Mouse (Mus musculus): Measurements from ENCODE around the gene Tenm2. TPM values are rescaled to one million over a fixed set of nuclear protein-coding genes. Genes with fewer than 3 reads are reported as not detected.

Tenm2 gene
- total and polyA plus RNA-seq, 2 experiments from 2014 or later: 41.8 to 91.3 TPM

DNA sequence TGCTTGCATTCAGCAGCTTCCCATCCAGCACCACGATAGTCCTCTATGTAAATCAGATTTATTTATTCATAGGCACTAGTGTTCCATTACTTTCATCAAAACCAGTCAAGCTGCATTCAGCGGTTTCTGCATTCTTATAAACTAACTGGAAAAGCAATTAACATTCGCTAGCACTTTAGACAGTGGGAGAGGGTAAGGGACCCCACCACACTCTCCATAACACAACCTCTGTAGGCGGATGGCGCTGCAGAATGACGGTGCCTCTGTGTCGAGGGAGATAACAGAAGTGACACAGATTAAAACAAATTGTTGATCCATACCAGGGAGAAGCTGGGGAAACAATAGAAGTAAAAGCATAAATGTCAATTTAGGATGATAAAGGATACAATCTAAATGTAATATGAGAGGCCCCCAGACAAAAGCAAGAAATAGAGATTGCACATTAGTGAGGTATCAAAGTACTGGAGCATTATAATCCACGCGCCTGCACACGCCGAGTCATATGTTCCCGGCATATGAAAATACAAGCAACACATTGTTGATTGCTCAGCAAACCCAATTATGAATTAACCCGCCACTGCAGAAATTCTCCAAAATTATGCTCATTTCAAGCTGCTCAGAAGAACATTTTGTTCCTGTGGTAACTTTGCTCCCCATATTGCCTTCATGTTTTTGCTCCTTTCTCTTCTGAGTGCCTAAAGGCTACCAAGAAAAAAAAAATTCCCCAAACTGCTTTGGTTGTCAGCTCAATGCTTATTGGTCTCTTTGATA is 904.2 kb downstream of the Tenm2 start:
- Histone ChIP-seq H3K36me3 (ENCODE audit: insufficient read depth) (no peaks in the 10 kb centered on the region), H3K27me3 (ENCODE audit: insufficient read depth, low read length) (no peaks in the 10 kb centered on the region), H3K4me3 (ENCODE audit: low read depth, low read length) (no peak overlapping the region), H3K9me3 (ENCODE audit: low read length) (no peaks in the 10 kb centered on the region), H3K4me1 (ENCODE audit: insufficient read depth) (peaks cover 20% of the 10 kb centered on the region), H3K4me2 (ENCODE audit: low read depth) (peak overlapping the region; percentile 10; the same call in 1 of the 2 replicates), H3K9ac (no peak overlapping the region), H3K27ac (ENCODE audit: low read depth, low read length) (no peak overlapping the region)
- WGBS: 37% methylated on average over 13 of the region's 13 CpGs
- DNase-seq (no peak), ATAC-seq (peak; percentile 34; the same call in 1 of the 2 replicates)
- no peak for TF ChIP-seq CTCF (IDR thresholded peaks at IDR 0.05; ENCODE audit: low read depth)

DNA sequence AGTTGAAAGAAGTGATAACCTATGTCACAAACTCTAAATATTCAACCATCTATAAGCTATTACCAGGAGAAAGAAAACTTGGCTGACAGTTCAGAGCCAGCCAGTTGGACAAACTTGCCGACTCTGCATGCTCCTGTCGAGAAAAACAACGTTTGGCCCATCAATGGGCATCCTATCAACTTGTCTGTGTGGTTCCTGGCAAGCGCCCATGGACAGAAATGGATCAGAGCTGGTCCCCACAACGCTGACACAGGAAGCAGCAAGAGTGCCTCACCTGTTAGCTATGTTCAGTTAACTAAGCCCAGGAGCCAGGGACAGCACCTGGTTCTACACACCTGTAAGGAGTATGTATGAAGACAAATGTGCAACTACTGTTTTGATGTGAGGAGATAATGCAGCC is 908.5 kb downstream of the Tenm2 start:
- Histone ChIP-seq H3K9ac (no peak overlapping the region), H3K4me1 (ENCODE audit: insufficient read depth) (peaks cover 10% of the 10 kb centered on the region; the same call in 1 of the 2 replicates), H3K27me3 (ENCODE audit: insufficient read depth, low read length) (no peaks in the 10 kb centered on the region), H3K27ac (ENCODE audit: low read depth, low read length) (no peak overlapping the region), H3K4me3 (ENCODE audit: low read depth, low read length) (no peak overlapping the region), H3K36me3 (ENCODE audit: insufficient read depth) (no peaks in the 10 kb centered on the region), H3K9me3 (ENCODE audit: low read length) (no peaks in the 10 kb centered on the region), H3K4me2 (ENCODE audit: low read depth) (no peak overlapping the region)
- DNase-seq (no peak), ATAC-seq (no peak)
- no peak for TF ChIP-seq CTCF (IDR thresholded peaks at IDR 0.05; ENCODE audit: low read depth)
- WGBS: 58% methylated on average over 5 of the region's 5 CpGs

DNA sequence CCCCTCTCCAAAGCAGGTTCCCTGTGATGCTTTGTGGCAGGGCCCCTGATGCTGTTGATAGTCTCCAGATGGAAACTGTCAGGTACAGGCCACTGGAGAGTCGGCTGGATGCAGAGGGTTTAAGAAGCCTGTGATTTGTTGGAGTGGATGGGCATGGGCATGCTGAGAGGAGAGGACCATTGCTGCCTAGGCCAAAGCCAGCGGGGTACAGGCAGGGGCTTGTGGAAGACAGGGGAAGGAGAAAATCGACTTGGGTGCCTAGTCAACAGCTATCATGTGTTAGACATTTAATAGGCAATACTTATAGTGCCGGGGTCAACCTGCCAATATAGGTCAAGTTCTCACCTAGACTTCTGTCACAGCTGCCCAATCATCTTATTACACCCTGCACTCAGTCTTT is 926.4 kb downstream of the Tenm2 start:
- no peak for TF ChIP-seq CTCF (IDR thresholded peaks at IDR 0.05; ENCODE audit: low read depth)
- Histone ChIP-seq H3K4me1 (ENCODE audit: insufficient read depth) (no peaks in the 10 kb centered on the region), H3K27me3 (ENCODE audit: insufficient read depth, low read length) (no peaks in the 10 kb centered on the region), H3K27ac (ENCODE audit: low read depth, low read length) (no peak overlapping the region), H3K4me2 (ENCODE audit: low read depth) (no peak overlapping the region), H3K4me3 (ENCODE audit: low read depth, low read length) (no peak overlapping the region), H3K36me3 (ENCODE audit: insufficient read depth) (no peaks in the 10 kb centered on the region), H3K9me3 (ENCODE audit: low read length) (no peaks in the 10 kb centered on the region), H3K9ac (no peak overlapping the region)
- DNase-seq: no peak
- WGBS: 84% methylated on average over 4 of the region's 4 CpGs
- ATAC-seq: no peak

DNA sequence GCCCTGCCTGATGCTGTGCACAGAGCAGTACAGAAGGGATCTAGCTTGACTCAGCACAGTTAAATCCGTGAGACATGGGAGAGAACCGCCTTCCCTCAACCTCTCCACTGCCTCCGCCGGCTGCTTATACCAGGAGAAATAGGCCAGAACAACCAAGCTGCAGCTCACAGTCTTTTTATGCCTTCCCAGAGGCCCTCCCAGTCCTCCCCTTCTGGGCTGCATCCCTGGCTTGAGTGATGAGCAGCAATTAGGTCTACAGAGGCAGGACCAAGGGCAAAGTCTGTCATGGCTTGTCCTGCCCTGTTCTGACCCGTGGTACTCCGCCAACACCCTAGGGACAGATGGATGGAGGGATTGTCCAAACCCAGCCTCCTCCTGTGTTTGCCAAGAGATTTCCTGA is 928.5 kb downstream of the Tenm2 start:
- Histone ChIP-seq H3K27ac (ENCODE audit: low read depth, low read length) (no peak overlapping the region), H3K4me3 (ENCODE audit: low read depth, low read length) (no peak overlapping the region), H3K36me3 (ENCODE audit: insufficient read depth) (no peaks in the 10 kb centered on the region), H3K4me1 (ENCODE audit: insufficient read depth) (peaks cover 6% of the 10 kb centered on the region; the same call in 1 of the 2 replicates), H3K9ac (no peak overlapping the region), H3K4me2 (ENCODE audit: low read depth) (no peak overlapping the region), H3K27me3 (ENCODE audit: insufficient read depth, low read length) (no peaks in the 10 kb centered on the region), H3K9me3 (ENCODE audit: low read length) (no peaks in the 10 kb centered on the region)
- WGBS: 86% methylated on average over 6 of the region's 6 CpGs
- DNase-seq (no peak), ATAC-seq (no peak; the same call in 1 of the 2 replicates)
- TF ChIP-seq CTCF (IDR thresholded peaks at IDR 0.05; ENCODE audit: low read depth): no peak

DNA sequence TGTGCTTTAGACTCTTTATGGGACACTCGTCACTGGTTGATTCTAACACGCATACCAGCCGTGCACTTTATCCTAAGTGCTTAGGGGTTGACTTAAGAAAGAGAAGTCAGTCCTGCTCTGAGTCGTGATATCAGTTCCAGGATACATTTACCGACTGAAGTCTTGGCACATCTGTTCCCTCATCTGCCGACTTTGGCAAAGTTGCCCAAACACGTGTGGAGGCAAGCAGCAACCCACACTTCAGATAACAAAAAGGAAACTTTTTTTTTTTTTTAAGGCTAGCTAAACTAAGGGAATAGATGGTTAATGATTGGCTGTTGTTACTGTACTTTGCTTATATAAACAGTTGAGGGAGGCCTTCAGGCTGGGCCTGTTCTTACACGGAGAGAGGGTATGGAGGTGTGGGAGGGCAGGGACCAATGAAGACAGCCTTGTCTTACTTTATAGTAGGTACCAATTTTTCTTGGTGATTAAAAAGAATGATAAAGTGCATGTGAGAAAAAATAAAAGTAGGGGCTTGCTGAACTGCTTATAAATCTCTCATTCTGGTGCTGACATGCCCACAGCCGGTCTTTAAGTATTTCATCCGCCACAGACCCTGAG is 930.3 kb downstream of the Tenm2 start:
- H3K9ac ChIP-seq: no peak overlapping the region
- no peaks in the 10 kb centered on the region for H3K27me3 ChIP-seq (ENCODE audit: insufficient read depth, low read length)
- no peak overlapping the region for H3K4me2 ChIP-seq (ENCODE audit: low read depth)
- peaks cover 9% of the 10 kb centered on the region; the same call in 1 of the 2 replicates for H3K4me1 ChIP-seq (ENCODE audit: insufficient read depth)
- no peaks in the 10 kb centered on the region for H3K36me3 ChIP-seq (ENCODE audit: insufficient read depth)
- H3K4me3 ChIP-seq (ENCODE audit: low read depth, low read length): no peak overlapping the region
- no peak overlapping the region for H3K27ac ChIP-seq (ENCODE audit: low read depth, low read length)
- 82% methylated on average over 10 of the region's 10 CpGs for WGBS
- no peak for DNase-seq
- no peak for TF ChIP-seq CTCF (IDR thresholded peaks at IDR 0.05; ENCODE audit: low read depth)
- H3K9me3 ChIP-seq (ENCODE audit: low read length): no peaks in the 10 kb centered on the region
- no peak for ATAC-seq

DNA sequence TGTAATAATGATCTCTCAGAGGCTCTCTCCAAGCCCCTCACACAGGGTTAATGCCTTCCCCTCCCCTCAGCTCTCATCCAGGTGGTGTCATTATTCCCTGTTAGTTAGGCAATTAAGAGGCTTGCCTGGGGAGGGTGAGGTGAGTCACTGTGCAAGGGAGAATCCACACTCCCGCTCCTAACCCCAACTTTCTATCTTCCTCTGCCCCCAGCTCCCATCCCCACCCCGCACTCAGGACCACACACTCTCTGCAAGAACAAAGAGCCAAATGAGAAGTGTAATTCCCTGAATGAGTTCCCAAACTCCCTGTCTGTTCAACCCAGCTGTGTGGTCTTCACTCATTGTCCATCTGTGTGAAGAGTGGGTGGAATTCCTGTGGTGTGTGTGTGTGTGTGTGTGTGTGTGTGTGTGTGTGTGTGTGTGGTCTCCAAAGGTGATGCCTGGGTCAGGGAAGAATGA is 932.8 kb downstream of the Tenm2 start:
- no peak for DNase-seq
- H3K27me3 ChIP-seq (ENCODE audit: insufficient read depth, low read length): no peaks in the 10 kb centered on the region
- H3K9ac ChIP-seq: no peak overlapping the region
- no peak for TF ChIP-seq CTCF (IDR thresholded peaks at IDR 0.05; ENCODE audit: low read depth)
- no peaks in the 10 kb centered on the region for H3K36me3 ChIP-seq (ENCODE audit: insufficient read depth)
- no peak overlapping the region for H3K27ac ChIP-seq (ENCODE audit: low read depth, low read length)
- H3K9me3 ChIP-seq (ENCODE audit: low read length): no peaks in the 10 kb centered on the region
- peak; percentile 50; the same call in 1 of the 2 replicates for ATAC-seq
- no peak overlapping the region for H3K4me2 ChIP-seq (ENCODE audit: low read depth)
- peaks cover 9% of the 10 kb centered on the region; the same call in 1 of the 2 replicates for H3K4me1 ChIP-seq (ENCODE audit: insufficient read depth)
- no peak overlapping the region for H3K4me3 ChIP-seq (ENCODE audit: low read depth, low read length)
- 32% methylated on average over 2 of the region's 2 CpGs for WGBS

DNA sequence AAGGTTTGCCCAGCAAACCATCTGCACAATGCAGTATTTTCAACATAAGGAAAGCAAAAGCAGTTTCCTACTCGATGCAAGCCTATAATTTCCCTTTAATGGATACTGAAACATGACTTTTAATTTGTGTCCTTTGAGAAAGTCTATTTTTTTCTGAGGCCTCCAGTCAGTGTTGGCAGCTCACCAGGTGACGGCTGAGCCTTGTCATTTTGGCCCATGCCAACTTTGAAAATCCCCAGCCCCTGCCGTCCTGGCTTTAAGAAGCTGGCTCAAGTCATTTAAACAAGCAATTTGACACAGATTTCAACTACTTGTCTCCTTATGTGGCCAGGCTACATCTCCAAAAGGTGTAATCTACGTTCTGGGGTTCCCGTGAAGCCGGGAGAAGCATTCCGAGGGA is 933.7 kb downstream of the Tenm2 start:
- H3K4me2 ChIP-seq (ENCODE audit: low read depth): no peak overlapping the region
- ATAC-seq (no peak), DNase-seq (peak; percentile 35)
- no peak overlapping the region for H3K27ac ChIP-seq (ENCODE audit: low read depth, low read length)
- H3K27me3 ChIP-seq (ENCODE audit: insufficient read depth, low read length): no peaks in the 10 kb centered on the region
- 41% methylated on average over 7 of the region's 7 CpGs for WGBS
- no peak overlapping the region for H3K4me3 ChIP-seq (ENCODE audit: low read depth, low read length)
- no peaks in the 10 kb centered on the region for H3K36me3 ChIP-seq (ENCODE audit: insufficient read depth)
- no peak for TF ChIP-seq CTCF (IDR thresholded peaks at IDR 0.05; ENCODE audit: low read depth)
- no peak overlapping the region for H3K9ac ChIP-seq
- H3K9me3 ChIP-seq (ENCODE audit: low read length): no peaks in the 10 kb centered on the region
- peaks cover 9% of the 10 kb centered on the region; the same call in 1 of the 2 replicates for H3K4me1 ChIP-seq (ENCODE audit: insufficient read depth)
